Mouse (Mus musculus) CH12.LX (cell line): ENCODE data around the gene Etnk2. TPM values are rescaled to one million over a fixed set of nuclear protein-coding genes. Genes with fewer than 3 reads are reported as not detected.

Source experiments
- DNase-seq: peaks from one replicate; pipeline ENCODE4 v3.0.0-alpha.2; 2013; ENCODE audit errors: extremely low read depth
- H3K27ac ChIP-seq: 2 replicates; pipeline ENCODE4 v1.5.1; 2012; ENCODE audit warnings: low read depth, mild to moderate bottlenecking, control low read depth, moderate library complexity; ENCODE audit not compliant: insufficient read depth
- H3K27me3 ChIP-seq: replicated peaks from 2 replicates; pipeline ENCODE3; 2012; ENCODE audit warnings: inconsistent platforms
- H3K36me3 ChIP-seq, 2 experiments: replicated peaks in 1 of 2; 2 replicates each; pipeline versions ENCODE3 to v1.6.1; 2012; ENCODE audit warnings: inconsistent platforms in 1 of 2, low read length in 1 of 2, mild to moderate bottlenecking in 1 of 2, mixed read lengths in 1 of 2, moderate library complexity in 1 of 2; ENCODE audit not compliant: control insufficient read depth in 1 of 2, insufficient read depth in 1 of 2
- H3K4me1 ChIP-seq, 2 experiments: 2 replicates each; pipeline ENCODE4 v1.6.1; 2012; ENCODE audit warnings: inconsistent platforms in 1 of 2, moderate library complexity in 1 of 2; ENCODE audit not compliant: insufficient read depth in 2 of 2, control insufficient read depth in 1 of 2
- H3K4me2 ChIP-seq: 2 replicates; pipeline ENCODE4 v1.6.1; 2012; ENCODE audit warnings: low read depth, mild to moderate bottlenecking, control low read depth; ENCODE audit not compliant: poor library complexity, insufficient read depth, severe bottlenecking
- H3K4me3 ChIP-seq, 3 experiments: fragments of 150-350 bp in 1 of 3; sonication (generic) in 1 of 3; replicated peaks in 1 of 3; 2 replicates each; pipeline versions ENCODE3 to v1.5.1; 2011 to 2012; ENCODE audit warnings: low read depth in 2 of 3, low read length in 2 of 3, mild to moderate bottlenecking in 2 of 3, moderate library complexity in 2 of 3, control low read depth in 1 of 3, improper control_type of control experiment in 1 of 3, inconsistent platforms in 1 of 3, mixed read lengths in 1 of 3; ENCODE audit not compliant: poor library complexity in 1 of 3
- H3K79me2 ChIP-seq: replicated peaks from 2 replicates; pipeline ENCODE4 v1.6.1; 2012; ENCODE audit warnings: mild to moderate bottlenecking, moderate library complexity; ENCODE audit not compliant: control insufficient read depth, poor library complexity, insufficient read depth, severe bottlenecking; ENCODE audit errors: extremely low read depth
- H3K9ac ChIP-seq: 2 replicates; pipeline ENCODE4 v1.6.1; 2012; ENCODE audit warnings: low read depth, mild to moderate bottlenecking, control low read depth, moderate library complexity; ENCODE audit not compliant: insufficient read depth
- H3K9me3 ChIP-seq: replicated peaks from 2 replicates; pipeline ENCODE3; 2012; ENCODE audit warnings: low read length, inconsistent platforms, mixed read lengths
- BHLHE40 ChIP-seq: IDR thresholded peaks from 2 replicates; pipeline ENCODE4 v1.6.1; 2011; ENCODE audit warnings: mild to moderate bottlenecking, low read depth, low read length, improper control_type of control experiment
- CHD1 ChIP-seq: IDR thresholded peaks from 2 replicates; pipeline ENCODE4 v1.6.1; 2012; ENCODE audit warnings: low read depth, low read length, improper control_type of control experiment, inconsistent platforms
- CHD2 ChIP-seq: IDR thresholded peaks from 2 replicates; pipeline ENCODE4 v1.6.1; 2011; ENCODE audit warnings: low read length, improper control_type of control experiment
- CTCF ChIP-seq, 2 experiments: IDR thresholded peaks in 1 of 2; conservative IDR thresholded peaks in 1 of 2; 2 replicates each; pipeline ENCODE4 v1.5.1; 2011 to 2012; ENCODE audit warnings: low read depth in 2 of 2, low read length in 2 of 2, improper control_type of control experiment in 1 of 2, inconsistent platforms in 1 of 2, mild to moderate bottlenecking in 1 of 2, moderate library complexity in 1 of 2
- E2F4 ChIP-seq: IDR thresholded peaks from 2 replicates; pipeline ENCODE4 v1.6.1; 2011; ENCODE audit warnings: low read depth, low read length, improper control_type of control experiment; ENCODE audit not compliant: insufficient replicate concordance
- ELF1 ChIP-seq: IDR thresholded peaks from 2 replicates; pipeline ENCODE4 v1.6.1; 2014; ENCODE audit warnings: low read depth, mild to moderate bottlenecking, inconsistent platforms, low read length, improper control_type of control experiment
- EP300 ChIP-seq: IDR thresholded peaks from 2 replicates; pipeline ENCODE4 v1.6.1; 2011; ENCODE audit warnings: low read length, improper control_type of control experiment
- GABPA ChIP-seq: IDR thresholded peaks from 2 replicates; pipeline ENCODE4 v1.6.1; 2012; ENCODE audit warnings: low read depth, low read length, improper control_type of control experiment, inconsistent platforms; ENCODE audit not compliant: insufficient replicate concordance
- HCFC1 ChIP-seq: IDR thresholded peaks from 2 replicates; pipeline ENCODE4 v1.6.1; 2012; ENCODE audit warnings: low read depth, mild to moderate bottlenecking, inconsistent platforms, low read length, improper control_type of control experiment
- IRF4 ChIP-seq: IDR thresholded peaks from 2 replicates; pipeline ENCODE4 v1.6.1; 2014; ENCODE audit warnings: low read depth, mild to moderate bottlenecking, inconsistent platforms, low read length, improper control_type of control experiment
- JUN ChIP-seq: IDR thresholded peaks from 2 replicates; pipeline ENCODE4 v1.6.1; 2011; ENCODE audit warnings: low read depth, mild to moderate bottlenecking, low read length, improper control_type of control experiment, moderate library complexity; ENCODE audit not compliant: insufficient read depth
- JUND ChIP-seq: conservative IDR thresholded peaks from 2 replicates; pipeline ENCODE4 v1.6.1; 2011; ENCODE audit warnings: low read depth, low read length, improper control_type of control experiment
- KAT2A ChIP-seq: IDR thresholded peaks from 2 replicates; pipeline ENCODE4 v1.6.1; 2012; ENCODE audit warnings: low read length, improper control_type of control experiment, inconsistent platforms; ENCODE audit not compliant: insufficient replicate concordance
- MAFK ChIP-seq: IDR thresholded peaks from 2 replicates; pipeline ENCODE4 v1.6.1; 2011; ENCODE audit warnings: low read length, improper control_type of control experiment; ENCODE audit not compliant: insufficient replicate concordance
- MAZ ChIP-seq: IDR thresholded peaks from 2 replicates; pipeline ENCODE4 v1.6.1; 2012; ENCODE audit warnings: low read depth, mild to moderate bottlenecking, inconsistent platforms, low read length, improper control_type of control experiment, moderate library complexity
- MEF2A ChIP-seq: IDR thresholded peaks from 2 replicates; pipeline ENCODE4 v1.6.1; 2014; ENCODE audit warnings: low read depth, mild to moderate bottlenecking, inconsistent platforms, low read length, improper control_type of control experiment, borderline replicate concordance
- MXI1 ChIP-seq: IDR thresholded peaks from 2 replicates; pipeline ENCODE4 v1.6.1; 2011; ENCODE audit warnings: mild to moderate bottlenecking, low read depth, low read length, improper control_type of control experiment
- NRF1 ChIP-seq: IDR thresholded peaks from 2 replicates; pipeline ENCODE4 v1.6.1; 2014; ENCODE audit warnings: low read depth, mild to moderate bottlenecking, inconsistent platforms, low read length, improper control_type of control experiment, moderate library complexity
- PAX5 ChIP-seq: IDR thresholded peaks from 2 replicates; pipeline ENCODE4 v1.6.1; 2012; ENCODE audit warnings: low read length, inconsistent platforms, mixed read lengths
- POLR2A ChIP-seq: IDR thresholded peaks from 2 replicates; pipeline ENCODE4 v1.6.1; 2011; ENCODE audit warnings: low read depth, mild to moderate bottlenecking, improper control_type of control experiment, low read length
- POLR2AphosphoS2 ChIP-seq: IDR thresholded peaks from 2 replicates; pipeline ENCODE4 v1.6.1; 2011; ENCODE audit warnings: low read depth, low read length, improper control_type of control experiment
- RCOR1 ChIP-seq: conservative IDR thresholded peaks from 2 replicates; pipeline ENCODE4 v1.6.1; 2012; ENCODE audit warnings: low read depth, mild to moderate bottlenecking, inconsistent platforms, low read length, improper control_type of control experiment
- SIN3A ChIP-seq: IDR thresholded peaks from 2 replicates; pipeline ENCODE4 v1.6.1; 2012; ENCODE audit warnings: low read length, improper control_type of control experiment, inconsistent platforms
- TBP ChIP-seq: conservative IDR thresholded peaks from 2 replicates; pipeline ENCODE4 v1.6.1; 2011; ENCODE audit warnings: low read depth, low read length, improper control_type of control experiment
- TCF12 ChIP-seq: IDR thresholded peaks from 2 replicates; pipeline ENCODE4 v1.6.1; 2014; ENCODE audit warnings: low read depth, mild to moderate bottlenecking, inconsistent platforms, low read length, improper control_type of control experiment
- UBTF ChIP-seq: IDR thresholded peaks from 2 replicates; pipeline ENCODE4 v1.6.1; 2012; ENCODE audit warnings: low read depth, mild to moderate bottlenecking, inconsistent platforms, low read length, improper control_type of control experiment, moderate library complexity
- USF1 ChIP-seq: IDR thresholded peaks from 2 replicates; pipeline ENCODE4 v1.6.1; 2014; ENCODE audit warnings: low read depth, mild to moderate bottlenecking, inconsistent platforms, low read length, improper control_type of control experiment
- USF2 ChIP-seq: conservative IDR thresholded peaks from 2 replicates; pipeline ENCODE4 v1.6.1; 2011; ENCODE audit warnings: low read depth, low read length, improper control_type of control experiment
- ZC3H11A ChIP-seq: IDR thresholded peaks from 2 replicates; pipeline ENCODE4 v1.6.1; 2012; ENCODE audit warnings: low read depth, mild to moderate bottlenecking, inconsistent platforms, low read length, improper control_type of control experiment
- dilution Hi-C: fragments of 300-500 bp; cut with MboI; formaldehyde crosslinking; loops from 2 replicates; pipeline ENCODE4 v1.14.3; 2020; ENCODE audit warnings: low sequenced_read_pairs; ENCODE audit not compliant: extremely low pct_unique_long_range_greater_than_20kb, extremely low pct_ligation_motif_present
- in situ Hi-C: fragments of 300-500 bp; cut with MboI; formaldehyde crosslinking; loops from 3 replicates; pipeline ENCODE4 v1.14.3; 2019; ENCODE audit warnings: low sequenced_read_pairs, low pct_ligation_motif_present, low pct_unique_long_range_greater_than_20kb, mixed read lengths
- polyA plus RNA-seq: library from polyadenylated mRNA; unstranded; fragments of >175 nt; gene quantifications from 2 replicates; pipeline ENCODE4 v1.2.1, GENCODE M21; 2012; ENCODE audit warnings: low read depth; ENCODE audit not compliant: insufficient read length
- total RNA-seq, 2 experiments: library from RNA; depleted of rRNA; stranded (reverse); fragments of 300-350 nt in 1 of 2; fragments of >200 nt in 1 of 2; gene quantifications; 2 replicates each; pipeline ENCODE4 v1.2.3; 2012 to 2014

Gene Etnk2
- total and polyA plus RNA-seq, 3 experiments = 0.30 TPM; not detected in 2

DNA sequence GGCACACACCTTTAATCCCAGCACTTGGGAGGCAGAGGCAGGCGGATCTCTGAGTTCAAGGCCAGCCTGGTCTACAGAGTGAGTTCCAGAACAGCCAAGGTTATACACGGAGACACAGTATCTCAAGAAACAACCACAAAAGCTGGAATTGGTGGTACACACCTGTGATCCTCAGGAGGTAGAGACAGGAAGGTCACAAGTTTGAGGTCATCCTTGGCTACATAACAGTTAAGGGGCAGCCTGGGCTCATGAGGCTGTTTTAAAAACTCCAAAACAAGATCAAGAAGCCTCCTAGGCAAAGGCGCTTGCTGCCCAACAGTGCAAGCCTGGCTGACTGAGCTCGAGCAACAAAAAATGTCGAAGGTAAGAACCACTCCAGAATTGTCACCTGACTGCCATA, 33.3 kb downstream of the Etnk2 start:
- Histone ChIP-seq H3K4me2 (no peak overlapping the region), H3K36me3 (no peaks in the 10 kb centered on the region), H3K9ac (no peak overlapping the region), H3K4me3 (no peak overlapping the region), H3K79me2 (no peaks in the 10 kb centered on the region), H3K27me3 (peaks cover 82% of the 10 kb centered on the region), H3K9me3 (no peaks in the 10 kb centered on the region), H3K4me1 (no peaks in the 10 kb centered on the region), H3K27ac (no peak overlapping the region)
- in situ Hi-C loops = no loop called here
- no peak for TF ChIP-seq BHLHE40
- no peak for TF ChIP-seq CHD1
- no peak for TF ChIP-seq PAX5
- TF ChIP-seq SIN3A = no peak
- TF ChIP-seq MXI1 = no peak
- no peak for TF ChIP-seq POLR2A
- no peak for TF ChIP-seq KAT2A
- no peak for TF ChIP-seq JUN
- no peak for TF ChIP-seq MAFK
- TF ChIP-seq UBTF = no peak
- TF ChIP-seq ELF1 = no peak
- TF ChIP-seq POLR2AphosphoS2 = no peak
- no peak for TF ChIP-seq USF2
- no peak for TF ChIP-seq CTCF (conservative IDR thresholded peaks at IDR 0.05 in 1 of 2, IDR thresholded peaks at IDR 0.05 in 1 of 2; ENCODE audit: low read depth in 2 of 2, low read length in 2 of 2)
- no peak for TF ChIP-seq ZC3H11A
- no peak for TF ChIP-seq GABPA
- no peak for TF ChIP-seq MAZ
- no peak for TF ChIP-seq TCF12
- TF ChIP-seq EP300 = no peak
- dilution Hi-C loops = no loop called here
- no peak for DNase-seq

- Histone ChIP-seq H3K9ac (no peak overlapping the region), H3K9me3 (no peaks in the 10 kb centered on the region)
- in situ Hi-C loops = no loop called here
- TF ChIP-seq HCFC1 = no peak
- TF ChIP-seq POLR2A = no peak
- TF ChIP-seq CHD2 = no peak
- no peak for TF ChIP-seq USF1
- no peak for TF ChIP-seq KAT2A
- TF ChIP-seq NRF1 = no peak
- no peak for TF ChIP-seq MEF2A
- TF ChIP-seq BHLHE40 = no peak
- TF ChIP-seq IRF4 = no peak
- no peak for TF ChIP-seq POLR2AphosphoS2
- TF ChIP-seq PAX5 = no peak
- TF ChIP-seq E2F4 = no peak
- no peak for TF ChIP-seq JUND
- TF ChIP-seq RCOR1 = no peak
- TF ChIP-seq EP300 = no peak
- TF ChIP-seq TBP = no peak
- no peak for TF ChIP-seq JUN
- no peak for TF ChIP-seq GABPA
- TF ChIP-seq, all 38 proteins: peak for 0
- H3K4me3 ChIP-seq = no peak overlapping the region
- no peaks in the 10 kb centered on the region for H3K36me3 ChIP-seq
- H3K27me3 ChIP-seq = peaks cover 85% of the 10 kb centered on the region
- DNase-seq = no peak
- dilution Hi-C loops = no loop called here
- H3K79me2 ChIP-seq = no peaks in the 10 kb centered on the region
- no peaks in the 10 kb centered on the region for H3K4me1 ChIP-seq
- no peak overlapping the region for H3K27ac ChIP-seq
- H3K4me2 ChIP-seq = no peak overlapping the region
Observed at GRCm38 (mm10) chr1:133397094-133397482, 33.7 kb downstream of the Etnk2 start.
